Mouse (Mus musculus): ENCODE measurements around the gene Mkrn2.

DNA sequence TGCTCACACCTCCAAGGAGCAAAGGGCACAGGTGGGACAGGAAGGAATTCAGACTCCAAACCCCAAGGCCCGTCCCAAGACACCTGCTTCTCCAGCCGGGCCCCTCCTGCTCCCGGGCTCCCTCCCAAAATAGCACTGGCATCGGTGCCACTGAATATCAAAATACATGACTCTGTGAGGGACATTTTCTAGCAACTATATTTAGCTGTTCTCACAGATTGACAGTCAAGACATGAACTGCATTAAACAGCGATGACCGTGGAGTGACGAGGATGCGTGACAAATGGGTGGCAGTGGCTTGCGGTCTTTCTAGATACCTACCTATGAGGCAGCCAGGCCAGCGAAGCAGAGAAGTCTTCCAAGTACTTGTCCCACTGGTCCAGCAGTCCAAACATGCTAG lies 15.4 kb upstream of the Mkrn2 start:
- no peak for TF ChIP-seq USF1 (IDR thresholded peaks at IDR 0.05; ENCODE audit: low read depth)
- TF ChIP-seq CTCF (IDR thresholded peaks at IDR 0.05; ENCODE audit: control insufficient read depth, insufficient read depth, insufficient read length) = no peak
- TF ChIP-seq MYOG (IDR thresholded peaks at IDR 0.05; ENCODE audit: control insufficient read depth, extremely low read depth, insufficient read length) = no peak
- no peak for TF ChIP-seq CEBPB (IDR thresholded peaks at IDR 0.05; ENCODE audit: low read depth)
